Mouse (Mus musculus): Measurements from ENCODE around the gene Katnal1.

DNA sequence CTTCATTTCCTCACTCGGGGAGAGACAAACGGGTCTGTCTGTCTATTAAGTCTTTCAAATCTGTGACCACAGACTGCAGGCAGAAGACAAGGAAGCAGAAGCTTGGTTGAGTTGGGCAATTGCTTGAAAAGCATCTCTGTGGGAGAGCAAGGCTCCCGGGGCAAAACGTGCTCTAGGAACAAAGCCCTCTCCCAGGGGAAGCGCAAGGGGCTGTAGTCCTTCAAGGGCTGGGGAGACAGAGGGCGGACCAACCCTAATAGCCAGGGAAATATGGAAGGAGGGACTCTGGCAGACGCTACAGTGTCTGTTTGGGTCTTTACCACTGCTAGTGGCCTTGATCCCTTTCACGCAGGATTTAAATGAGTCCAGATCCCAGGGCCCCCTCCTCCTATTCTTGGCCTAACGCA lies 98.0 kb downstream of the Katnal1 start:
- TF ChIP-seq GATA1 (IDR thresholded peaks at IDR 0.05; ENCODE audit: low read length) (no peak), TAL1 (IDR thresholded peaks at IDR 0.05; ENCODE audit: low read length) (no peak)

All from erythroblast, embryonic 14.5 days (primary cell).